Mouse (Mus musculus) urinary bladder, postnatal 36 days (tissue): ENCODE data around the gene Gm7356.
"Not testable (repeated sequence)": the region's sequence is repeated elsewhere in the genome, so short reads cannot be mapped to it uniquely, and the experiment has no call there.

Source experiments
- DNase-seq, 2 experiments: peaks; one replicate each; pipeline ENCODE4 v3.0.0; 2022; ENCODE audit warnings: low spot score in 2 of 2, mixed read lengths in 1 of 2

Gm7356 gene

DNA sequence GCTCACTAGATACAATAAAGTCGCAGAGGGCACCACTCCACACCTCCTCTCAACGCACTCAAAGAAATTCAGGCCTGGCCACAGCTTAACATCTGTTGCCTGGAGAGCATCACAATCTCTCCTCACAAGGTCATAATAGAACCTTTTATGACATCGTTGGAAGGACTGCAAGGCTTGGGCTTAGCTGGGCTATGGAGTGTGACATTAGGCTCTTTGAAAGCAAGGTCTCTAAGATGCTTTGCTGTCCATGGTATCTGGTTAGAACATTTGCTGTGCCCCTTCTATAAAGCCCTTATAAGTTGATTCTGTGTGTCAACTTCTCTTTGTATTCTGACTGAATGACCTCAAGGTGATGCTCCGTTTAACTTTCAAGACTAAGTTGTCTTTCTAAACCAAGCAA is at the start of gene Gm7356:
Gene Gm7356, minus strand, starts transcription at position 101 of the 400 bp plus-strand sequence.
- not testable (repeated sequence) for DNase-seq

GRCm38 (mm10) chr17:14041880-14042279 is 38.4 kb upstream of the Gm7356 start:
- DNase-seq = not testable (repeated sequence)

DNA sequence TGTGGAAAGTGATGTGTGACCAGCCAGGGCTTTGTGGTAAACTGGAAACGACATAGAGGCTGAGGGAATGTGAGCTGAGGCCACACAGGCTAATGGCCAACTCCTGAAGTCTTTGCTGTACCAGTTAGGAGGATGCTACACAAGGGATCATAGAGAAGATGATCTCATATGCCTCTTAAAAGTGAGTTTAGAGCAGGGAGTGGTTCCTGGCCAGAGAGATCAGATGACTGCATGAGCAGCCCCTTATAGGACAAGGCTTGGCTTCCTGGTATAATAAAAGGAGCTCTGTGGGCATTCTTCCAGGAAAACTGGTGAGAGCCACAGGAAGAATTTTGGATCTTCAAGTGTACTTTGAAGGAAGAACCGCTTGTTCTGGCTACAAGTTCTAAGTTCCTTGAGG is 33.5 kb upstream of the Gm7356 start:
- DNase-seq = not testable (repeated sequence)

DNA sequence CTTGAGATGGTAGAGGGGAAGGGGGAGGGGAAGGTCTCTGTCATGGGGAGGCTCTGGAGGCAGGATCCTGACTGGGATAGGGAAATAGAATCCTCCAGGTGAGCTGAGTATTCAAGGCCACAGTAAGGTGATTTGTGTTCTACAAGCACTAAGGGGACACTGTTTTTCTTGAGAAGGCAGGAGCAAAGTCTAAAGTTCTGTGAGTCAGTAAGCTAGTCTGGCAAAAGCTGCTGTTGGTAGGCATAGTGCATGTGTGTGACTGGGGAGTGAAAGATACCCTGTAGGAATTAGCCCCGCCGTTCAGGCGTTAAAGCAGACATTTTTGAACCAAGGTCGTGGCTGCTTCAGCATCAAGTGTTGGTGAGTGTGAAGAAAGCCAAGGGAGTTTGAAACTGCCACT is 32.6 kb upstream of the Gm7356 start:
- DNase-seq = not testable (repeated sequence)

GRCm38 (mm10) chr17:13993425-13993824 is 10.1 kb downstream of the Gm7356 start:
- not testable (repeated sequence) for DNase-seq

GRCm38 (mm10) chr17:13987690-13988089 is 15.8 kb downstream of the Gm7356 start:
- DNase-seq = no peak

DNA sequence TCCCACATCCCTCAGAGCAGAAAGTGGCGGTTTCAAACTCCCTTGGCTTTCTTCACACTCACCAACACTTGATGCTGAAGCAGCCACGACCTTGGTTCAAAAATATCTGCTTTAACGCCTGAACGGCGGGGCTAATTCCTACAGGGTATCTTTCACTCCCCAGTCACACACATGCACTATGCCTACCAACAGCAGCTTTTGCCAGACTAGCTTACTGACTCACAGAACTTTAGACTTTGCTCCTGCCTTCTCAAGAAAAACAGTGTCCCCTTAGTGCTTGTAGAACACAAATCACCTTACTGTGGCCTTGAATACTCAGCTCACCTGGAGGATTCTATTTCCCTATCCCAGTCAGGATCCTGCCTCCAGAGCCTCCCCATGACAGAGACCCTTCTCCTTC is 32.7 kb downstream of the Gm7356 start:
- DNase-seq = not testable (repeated sequence)

DNA sequence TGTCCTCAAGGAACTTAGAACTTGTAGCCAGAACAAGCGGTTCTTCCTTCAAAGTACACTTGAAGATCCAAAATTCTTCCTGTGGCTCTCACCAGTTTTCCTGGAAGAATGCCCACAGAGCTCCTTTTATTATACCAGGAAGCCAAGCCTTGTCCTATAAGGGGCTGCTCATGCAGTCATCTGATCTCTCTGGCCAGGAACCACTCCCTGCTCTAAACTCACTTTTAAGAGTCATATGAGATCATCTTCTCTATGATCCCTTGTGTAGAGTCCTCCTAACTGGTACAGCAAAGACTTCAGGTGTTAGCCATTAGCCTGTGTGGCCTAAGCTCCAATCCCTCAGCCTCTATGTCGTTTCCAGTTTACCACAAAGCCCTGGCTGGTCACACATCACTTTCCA is 33.6 kb downstream of the Gm7356 start:
- not testable (repeated sequence) for DNase-seq

- not testable (repeated sequence) for DNase-seq
These were observed 38.5 kb downstream of the Gm7356 start for GRCm38 (mm10) chr17:13965048-13965447.

DNA sequence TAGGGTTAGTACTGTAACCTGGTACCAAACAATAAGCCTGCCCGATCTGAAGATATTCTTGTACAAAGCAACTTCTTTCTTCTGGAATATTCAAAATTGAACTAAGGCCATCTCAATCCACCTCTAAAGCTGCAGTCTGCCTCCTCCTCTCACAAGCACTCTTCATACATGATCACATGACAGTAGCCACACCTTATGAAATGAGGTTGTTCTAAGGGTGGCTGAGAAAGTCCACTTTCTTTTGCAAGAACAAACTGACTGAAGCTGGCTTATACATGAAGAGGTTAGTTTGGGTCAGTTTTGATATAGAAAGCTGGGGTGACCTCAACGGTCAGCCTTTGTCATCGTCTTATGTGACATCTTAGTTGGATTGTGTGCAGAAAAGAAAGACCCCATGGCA is 41.3 kb downstream of the Gm7356 start:
- DNase-seq = not testable (repeated sequence)

GRCm38 (mm10) chr17:13958129-13958528 is 45.4 kb downstream of the Gm7356 start:
- DNase-seq = not testable (repeated sequence)

DNA sequence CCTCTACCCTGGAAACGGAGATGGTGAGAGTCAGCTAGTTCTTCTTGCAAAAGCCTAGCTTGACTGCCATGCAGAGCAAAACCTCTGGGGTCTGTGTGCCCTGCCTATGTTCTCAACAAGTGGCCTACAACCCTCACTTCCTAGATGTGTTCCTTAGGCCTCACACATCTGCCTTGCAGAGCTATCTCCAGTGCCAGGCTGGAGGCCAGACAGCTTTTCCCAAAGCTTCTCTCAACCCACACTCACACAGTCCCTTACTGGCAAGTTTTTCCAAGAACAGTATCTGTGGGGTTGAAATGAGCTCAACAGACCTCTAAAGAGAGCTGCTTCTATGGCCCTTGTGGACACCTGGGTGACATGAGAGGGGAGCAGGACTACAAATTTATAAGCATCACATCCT is 51.9 kb downstream of the Gm7356 start:
- DNase-seq = not testable (repeated sequence)
